Mouse (Mus musculus): ENCODE measurements at regions not wholly inside any gene's neighbourhood (a gene's known extent, or its start where the extent isn't known, plus 50 kb on each side); places are given as distances from the start of the nearest gene placed in this dataset.

GRCm38 (mm10) chr14:68433326-68433725 is 860.8 kb downstream of the Synb start:
- TF ChIP-seq CTCF (conservative IDR thresholded peaks at IDR 0.05; ENCODE audit: insufficient read depth, insufficient read length, low read depth, low read length) = no peak
- no peak for TF ChIP-seq POLR2A (IDR thresholded peaks at IDR 0.05; ENCODE audit: low read depth, low read length)
